ENCODE assay signal across 10 mouse cellular contexts in genomic region chr1:86447596-86448171, GRCm38 (mm10). TPM values are rescaled to one million over a fixed set of nuclear protein-coding genes. Genes with fewer than 3 reads are reported as not detected.
DNase-seq lines count a peak whose midpoint lies in the region; ATAC-seq and TF ChIP-seq lines count a peak whose summit lies in the region.
"Had no signal": no experiment of that assay in that cellular context is flagged by ENCODE, and none has a peak within 500 bp of the region (broad histone marks: within the 10 kb centered on the region; RNA-seq: fewer than 3 reads in every experiment).

No protein-coding gene starts in this region.

- H3K27ac ChIP-seq in heart, embryonic 13.5 days (replicated peaks): peak overlapping the region; percentile 87
- peak overlapping the region; percentile 64 for H3K27ac ChIP-seq in limb, embryonic 12.5 days
- peak overlapping the region; percentile 86 for H3K27ac ChIP-seq in small intestine, adult 2 months (ENCODE audit: insufficient read depth, low read depth, low read length)

- ATAC-seq in heart, embryonic 13.5 days (ENCODE audit: extremely low read depth, insufficient number of reproducible peaks, low FRiP score, low TSS enrichment): no peak
- no peak for ATAC-seq in limb, embryonic 12.5 days (ENCODE audit: insufficient number of reproducible peaks, insufficient read depth, low FRiP score, low TSS enrichment, low read depth)
- ATAC-seq in megakaryocyte, adult 5-6 weeks (ENCODE audit: poor library complexity, severe bottlenecking): no peak

- H3K9ac ChIP-seq in heart, embryonic 13.5 days: peak overlapping the region; percentile 73
- H3K9ac ChIP-seq in limb, embryonic 12.5 days (replicated peaks): no peak overlapping the region

- DNase-seq in adrenal gland, postnatal 14 days: peak; percentile 50
- no peak for DNase-seq in adrenal gland, adult 18-20 months (ENCODE audit: low spot score in 2 of 2)
- DNase-seq in brain, adult 2 months (ENCODE audit: low read depth, low spot score): peak; percentile 48
- DNase-seq in c-Kit-positive CD71-positive TER-119-positive erythroid progenitor cells, embryonic 14.5 days (ENCODE audit: low spot score): no peak

- no peak for TF ChIP-seq CTCF in small intestine, adult 2 months (IDR thresholded peaks at IDR 0.05; ENCODE audit: extremely low read depth, insufficient read length, insufficient replicate concordance, low read depth, low read length)

- H3K4me2 ChIP-seq in heart, embryonic 13.5 days: peak overlapping the region; percentile 47
- no peak overlapping the region for H3K4me2 ChIP-seq in limb, embryonic 12.5 days

- 28% methylated on average over 13 of the region's 13 CpGs for WGBS in heart, embryonic 13.5 days
- 45% methylated on average over 13 of the region's 13 CpGs for WGBS in limb, embryonic 12.5 days
- WGBS in small intestine, adult 2 months: 15% methylated on average over 13 of the region's 13 CpGs

- no peaks in the 10 kb centered on the region for H3K36me3 ChIP-seq in heart, embryonic 13.5 days
- H3K36me3 ChIP-seq in limb, embryonic 12.5 days: no peaks in the 10 kb centered on the region
- no peaks in the 10 kb centered on the region for H3K36me3 ChIP-seq in small intestine, adult 2 months (ENCODE audit: control insufficient read depth, insufficient read depth, low read length)

- H3K4me3 ChIP-seq in heart, embryonic 13.5 days: no peak overlapping the region
- H3K4me3 ChIP-seq in limb, embryonic 12.5 days (replicated peaks): no peak overlapping the region
- no peak overlapping the region for H3K4me3 ChIP-seq in small intestine, adult 2 months (ENCODE audit: low read depth, low read length)

- no peaks in the 10 kb centered on the region for H3K27me3 ChIP-seq in heart, embryonic 13.5 days (replicated peaks)
- H3K27me3 ChIP-seq in limb, embryonic 12.5 days: no peaks in the 10 kb centered on the region
- H3K27me3 ChIP-seq in small intestine, adult 2 months (ENCODE audit: control insufficient read depth, insufficient read depth, low read length): no peaks in the 10 kb centered on the region

- peaks cover 30% of the 10 kb centered on the region for H3K4me1 ChIP-seq in heart, embryonic 13.5 days
- peaks cover 28% of the 10 kb centered on the region for H3K4me1 ChIP-seq in limb, embryonic 12.5 days (replicated peaks)
- peaks cover 16% of the 10 kb centered on the region for H3K4me1 ChIP-seq in small intestine, adult 2 months (ENCODE audit: control insufficient read depth, insufficient read depth, insufficient read length, low read length)

- peak; percentile 29; the same call in 1 of the 2 replicates for TF ChIP-seq POLR2A in small intestine, adult 2 months (IDR thresholded peaks at IDR 0.05; ENCODE audit: low read depth, low read length)

- no peaks in the 10 kb centered on the region for H3K9me3 ChIP-seq in heart, embryonic 13.5 days
- no peaks in the 10 kb centered on the region for H3K9me3 ChIP-seq in limb, embryonic 12.5 days

RNA-seq across cellular contexts. Expression of gene Tex44, which starts 21.6 kb away (rescaled TPM):
- total RNA-seq in adrenal gland, postnatal 14 days (2021): not detected in 2 replicates
- not detected for total RNA-seq in adrenal gland, adult 18-20 months (2021)
- not detected in 2 replicates for polyA plus RNA-seq in heart, embryonic 13.5 days (2015; fragmentation: Nextera tagmentation; extraction: Ambion mirVana)
- not detected in 2 replicates for polyA plus RNA-seq in limb, embryonic 12.5 days (2016; fragmentation: Nextera tagmentation; extraction: Ambion mirVana)
- polyA plus RNA-seq in small intestine, adult 2 months (2012; rRNA removed): not detected in 2 replicates
- not detected in 2 replicates for total RNA-seq in megakaryocyte, adult 5-6 weeks (2015)
- total RNA-seq in megakaryocyte, adult 5-6 weeks (2017): not detected in 2 replicates
- polyA plus RNA-seq: C2C12; embryonic facial prominence, embryonic 11.5 days had no signal

RNA-seq across cellular contexts. Expression of gene Nmur1, which starts 21.7 kb away (rescaled TPM):
- total RNA-seq in adrenal gland, postnatal 14 days (2021): not detected in 2 replicates
- not detected for total RNA-seq in adrenal gland, adult 18-20 months (2021)
- not detected in 2 replicates for polyA plus RNA-seq in heart, embryonic 13.5 days (2015; fragmentation: Nextera tagmentation; extraction: Ambion mirVana)
- polyA plus RNA-seq in limb, embryonic 12.5 days (2016; fragmentation: Nextera tagmentation; extraction: Ambion mirVana): not detected in 2 replicates
- 5.6 and 11.1 TPM in 2 replicates for polyA plus RNA-seq in small intestine, adult 2 months (2012; rRNA removed)
- total RNA-seq in megakaryocyte, adult 5-6 weeks (2015): not detected in 2 replicates
- total RNA-seq in megakaryocyte, adult 5-6 weeks (2017): not detected in 2 replicates
- polyA plus RNA-seq: embryonic facial prominence, embryonic 11.5 days had no signal

Comparison
In these comparisons a context has a peak if more than half of its experiments do, and no peak if none do; other contexts are left out.
1. DNase-seq: peak in adrenal gland, postnatal 14 days (single experiment) and brain, adult 2 months (single experiment); none in adrenal gland, adult 18-20 months (0 of 2) and c-Kit-positive CD71-positive TER-119-positive erythroid progenitor cells, embryonic 14.5 days (single experiment).
2. Peak in every context shown above with its lines, with median percentiles within 50 percentile points of each other: H3K27ac ChIP-seq.